Mouse (Mus musculus) intestine, embryonic 16.5 days (tissue): ENCODE data around the gene Fbln2. TPM values are rescaled to one million over a fixed set of nuclear protein-coding genes. Genes with fewer than 3 reads are reported as not detected.

Experiments used
- ATAC-seq: fragments of 200-750 bp; cut with Nextera tagmentation; 2 replicates; pipeline ENCODE4 v1.8.0; 2017; ENCODE audit warnings: moderate TSS enrichment, moderate library complexity
- H3K27ac ChIP-seq: fragments of 300-500 bp; sonication (generic); 2 replicates; pipeline ENCODE4 v1.5.1; 2014; ENCODE audit warnings: mild to moderate bottlenecking, low read length
- H3K27me3 ChIP-seq: fragments of 300-500 bp; sonication (generic); replicated peaks from 2 replicates; pipeline ENCODE4 v1.6.1; 2014; ENCODE audit warnings: low read length, control low read depth, mixed read lengths; ENCODE audit not compliant: control insufficient read depth, insufficient read depth
- H3K36me3 ChIP-seq: fragments of 300-500 bp; sonication (generic); 2 replicates; pipeline ENCODE4 v1.6.1; 2014; ENCODE audit warnings: low read length, control low read depth; ENCODE audit not compliant: control insufficient read depth, insufficient read depth
- H3K4me1 ChIP-seq: fragments of 300-500 bp; sonication (generic); 2 replicates; pipeline ENCODE4 v1.6.1; 2014; ENCODE audit warnings: low read length, control low read depth, mixed read lengths; ENCODE audit not compliant: control insufficient read depth, insufficient read depth
- H3K4me2 ChIP-seq: fragments of 300-500 bp; sonication (generic); 2 replicates; pipeline ENCODE4 v1.6.1; 2014; ENCODE audit warnings: low read depth, low read length, control low read depth
- H3K4me3 ChIP-seq: fragments of 300-500 bp; sonication (generic); 2 replicates; pipeline ENCODE4 v1.5.1; 2014; ENCODE audit warnings: mild to moderate bottlenecking, low read length
- H3K9ac ChIP-seq: fragments of 300-500 bp; sonication (generic); 2 replicates; pipeline ENCODE4 v1.6.1; 2014; ENCODE audit warnings: low read depth, low read length
- H3K9me3 ChIP-seq: fragments of 300-500 bp; sonication (generic); 2 replicates; pipeline ENCODE4 v1.6.1; 2016; ENCODE audit warnings: low read length, control low read depth; ENCODE audit not compliant: control insufficient read depth
- WGBS: fragments of 180-500 bp; shearing (Covaris S2); extraction: QIAGEN DNeasy Blood & Tissue Kit; methylation state at CpG from one replicate; pipeline ENCODE4 v1.1.7; 2014; 5-methylcytosine and 5-hydroxymethylcytosine counted together
- polyA plus RNA-seq: library from polyadenylated mRNA; unstranded; fragments of >200 nt; fragmentation: Nextera tagmentation; extraction: Ambion mirVana; gene quantifications from 2 replicates; pipeline ENCODE4 v1.2.1, GENCODE M21; 2015

Gene Fbln2
- polyA plus RNA-seq, 1 experiment from 2014 or later: 43.6 TPM

GRCm38 (mm10) chr6:91231523-91231922 lies 19.3 kb downstream of the Fbln2 start:
- Histone ChIP-seq H3K4me2 (no peak overlapping the region), H3K27me3 (no peaks in the 10 kb centered on the region), H3K4me3 (no peak overlapping the region), H3K9ac (no peak overlapping the region), H3K4me1 (no peaks in the 10 kb centered on the region), H3K36me3 (no peaks in the 10 kb centered on the region), H3K27ac (no peak overlapping the region), H3K9me3 (no peaks in the 10 kb centered on the region)
- WGBS: 71% methylated on average over 4 of the region's 4 CpGs
- no peak for ATAC-seq

- H3K4me2 ChIP-seq: no peak overlapping the region
- no peaks in the 10 kb centered on the region for H3K36me3 ChIP-seq
Measured at GRCm38 (mm10) chr6:91233011-91233410, 20.8 kb downstream of the Fbln2 start.

DNA sequence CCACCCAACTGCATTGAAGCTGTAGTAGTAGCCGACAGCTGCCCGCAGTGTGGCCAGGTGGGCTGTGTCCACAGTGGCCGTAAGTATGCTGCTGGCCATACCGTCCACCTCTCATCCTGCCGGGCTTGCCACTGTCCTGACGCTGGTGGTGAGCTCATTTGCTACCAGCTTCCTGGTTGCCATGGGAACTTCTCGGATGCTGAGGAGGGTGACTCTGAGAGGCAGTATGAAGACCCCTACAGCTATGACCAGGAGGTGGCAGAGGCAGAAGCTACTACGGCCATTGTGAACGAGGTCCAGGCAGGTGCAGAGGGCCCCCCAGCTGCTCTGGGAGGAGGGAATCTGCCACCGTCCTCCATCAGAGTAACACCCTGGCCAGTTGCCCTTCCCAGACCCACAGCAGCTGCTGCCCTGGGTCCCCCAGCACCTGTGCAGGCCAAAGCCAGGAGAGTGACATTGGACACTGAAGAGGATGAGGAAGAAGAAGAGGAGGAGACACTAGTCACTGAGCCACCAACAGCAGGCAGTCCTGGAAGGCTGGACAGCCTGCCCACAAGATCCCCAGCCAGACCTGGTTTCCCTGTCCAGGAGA lies 21.3 kb downstream of the Fbln2 start:
- Histone ChIP-seq H3K4me3 (no peak overlapping the region), H3K9ac (no peak overlapping the region), H3K9me3 (no peaks in the 10 kb centered on the region), H3K27ac (no peak overlapping the region), H3K4me1 (no peaks in the 10 kb centered on the region), H3K27me3 (no peaks in the 10 kb centered on the region), H3K4me2 (no peak overlapping the region), H3K36me3 (no peaks in the 10 kb centered on the region)
- WGBS: 69% methylated on average over 10 of the region's 10 CpGs
- ATAC-seq: no peak

More at GRCm38 (mm10) chr6:91233011-91233410, 20.8 kb downstream of the Fbln2 start:
- Histone ChIP-seq H3K27ac (no peak overlapping the region), H3K4me1 (no peaks in the 10 kb centered on the region), H3K9ac (no peak overlapping the region), H3K4me3 (no peak overlapping the region), H3K9me3 (no peaks in the 10 kb centered on the region), H3K27me3 (no peaks in the 10 kb centered on the region)
- no peak for ATAC-seq
- WGBS: 70% methylated on average over 12 of the region's 12 CpGs

DNA sequence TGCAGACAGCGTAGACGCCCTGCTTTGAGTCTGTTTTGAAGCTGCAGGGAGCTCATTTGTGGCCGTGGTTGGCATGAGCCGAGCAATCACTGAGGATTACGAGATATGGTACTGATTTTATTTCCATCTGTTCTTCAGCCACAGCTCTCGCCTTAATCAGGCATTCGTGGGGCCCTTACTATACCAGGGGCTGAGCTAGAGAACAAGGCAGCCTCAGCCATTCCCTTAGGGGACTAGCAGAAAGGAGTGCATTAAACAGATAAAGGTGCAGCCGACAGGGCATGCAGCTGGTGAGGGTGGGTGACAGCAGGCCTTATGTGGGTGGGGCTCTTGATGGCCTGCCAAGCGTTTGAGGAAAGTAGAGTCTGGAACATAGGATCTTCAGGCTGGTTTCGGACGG lies 23.8 kb downstream of the Fbln2 start:
- no peak overlapping the region for H3K4me2 ChIP-seq
- H3K27ac ChIP-seq: no peak overlapping the region
- no peak overlapping the region for H3K4me3 ChIP-seq
- WGBS: 59% methylated on average over 11 of the region's 11 CpGs
- H3K4me1 ChIP-seq: no peaks in the 10 kb centered on the region
- H3K27me3 ChIP-seq: no peaks in the 10 kb centered on the region
- H3K9me3 ChIP-seq: no peaks in the 10 kb centered on the region
- H3K9ac ChIP-seq: no peak overlapping the region
- no peaks in the 10 kb centered on the region for H3K36me3 ChIP-seq
- no peak for ATAC-seq

- 43% methylated on average over 6 of the region's 6 CpGs for WGBS
- Histone ChIP-seq H3K27me3 (no peaks in the 10 kb centered on the region), H3K4me2 (no peak overlapping the region), H3K4me1 (no peaks in the 10 kb centered on the region), H3K36me3 (no peaks in the 10 kb centered on the region), H3K9me3 (no peaks in the 10 kb centered on the region), H3K4me3 (no peak overlapping the region), H3K9ac (no peak overlapping the region), H3K27ac (no peak overlapping the region)
- ATAC-seq: no peak
Measured at GRCm38 (mm10) chr6:91236429-91236828, 24.2 kb downstream of the Fbln2 start.

GRCm38 (mm10) chr6:91237273-91237672 lies 25.0 kb downstream of the Fbln2 start:
- H3K4me3 ChIP-seq: no peak overlapping the region
- 64% methylated on average over 2 of the region's 2 CpGs for WGBS
- H3K9me3 ChIP-seq: no peaks in the 10 kb centered on the region
- H3K4me2 ChIP-seq: no peak overlapping the region
- no peaks in the 10 kb centered on the region for H3K4me1 ChIP-seq
- no peaks in the 10 kb centered on the region for H3K36me3 ChIP-seq
- no peak for ATAC-seq
- H3K27me3 ChIP-seq: peaks cover 2% of the 10 kb centered on the region; the same call in 1 of the 2 replicates
- H3K9ac ChIP-seq: no peak overlapping the region
- H3K27ac ChIP-seq: no peak overlapping the region

GRCm38 (mm10) chr6:91240537-91240936 lies 28.3 kb downstream of the Fbln2 start:
- peaks cover 2% of the 10 kb centered on the region; the same call in 1 of the 2 replicates for H3K27me3 ChIP-seq
- no peak for ATAC-seq
- no peak overlapping the region for H3K27ac ChIP-seq

GRCm38 (mm10) chr6:91240964-91241363 lies 28.7 kb downstream of the Fbln2 start:
- Histone ChIP-seq H3K4me1 (no peaks in the 10 kb centered on the region), H3K9ac (no peak overlapping the region), H3K4me2 (no peak overlapping the region), H3K4me3 (no peak overlapping the region), H3K9me3 (no peaks in the 10 kb centered on the region), H3K27ac (no peak overlapping the region), H3K36me3 (no peaks in the 10 kb centered on the region), H3K27me3 (peaks cover 2% of the 10 kb centered on the region; the same call in 1 of the 2 replicates)
- no peak for ATAC-seq

More at GRCm38 (mm10) chr6:91240537-91240936, 28.3 kb downstream of the Fbln2 start:
- 51% methylated on average over 2 of the region's 2 CpGs for WGBS
- Histone ChIP-seq H3K36me3 (no peaks in the 10 kb centered on the region), H3K4me1 (no peaks in the 10 kb centered on the region), H3K4me3 (no peak overlapping the region), H3K9me3 (no peaks in the 10 kb centered on the region), H3K4me2 (no peak overlapping the region), H3K9ac (no peak overlapping the region)

GRCm38 (mm10) chr6:91243395-91243794 lies 31.1 kb downstream of the Fbln2 start:
- H3K4me3 ChIP-seq: no peak overlapping the region
- H3K36me3 ChIP-seq: no peaks in the 10 kb centered on the region
- H3K4me2 ChIP-seq: no peak overlapping the region
- peaks cover 2% of the 10 kb centered on the region; the same call in 1 of the 2 replicates for H3K27me3 ChIP-seq
- H3K9me3 ChIP-seq: no peaks in the 10 kb centered on the region
- WGBS: 66% methylated on average over 6 of the region's 6 CpGs
- H3K4me1 ChIP-seq: no peaks in the 10 kb centered on the region
- H3K9ac ChIP-seq: no peak overlapping the region
- no peak for ATAC-seq
- H3K27ac ChIP-seq: no peak overlapping the region

GRCm38 (mm10) chr6:91244331-91244730 lies 32.1 kb downstream of the Fbln2 start:
- Histone ChIP-seq H3K9me3 (no peaks in the 10 kb centered on the region), H3K4me2 (no peak overlapping the region), H3K27me3 (peaks cover 2% of the 10 kb centered on the region; the same call in 1 of the 2 replicates), H3K4me1 (no peaks in the 10 kb centered on the region), H3K4me3 (no peak overlapping the region), H3K9ac (no peak overlapping the region), H3K27ac (no peak overlapping the region), H3K36me3 (no peaks in the 10 kb centered on the region)
- 47% methylated on average over 8 of the region's 8 CpGs for WGBS
- ATAC-seq: no peak
